Mouse (Mus musculus) CH12.LX (cell line): ENCODE measurements around the gene Dnajc1. TPM values are rescaled to one million over a fixed set of nuclear protein-coding genes. Genes with fewer than 3 reads are reported as not detected.

ENCODE experiments used
- DNase-seq: peaks from one replicate; pipeline ENCODE4 v3.0.0-alpha.2; 2013; ENCODE audit errors: extremely low read depth
- H3K27ac ChIP-seq: 2 replicates; pipeline ENCODE4 v1.5.1; 2012; ENCODE audit warnings: low read depth, mild to moderate bottlenecking, control low read depth, moderate library complexity; ENCODE audit not compliant: insufficient read depth
- H3K27me3 ChIP-seq: replicated peaks from 2 replicates; pipeline ENCODE3; 2012; ENCODE audit warnings: inconsistent platforms
- H3K36me3 ChIP-seq, 2 experiments: replicated peaks in 1 of 2; 2 replicates each; pipeline versions ENCODE3 to v1.6.1; 2012; ENCODE audit warnings: inconsistent platforms in 1 of 2, low read length in 1 of 2, mild to moderate bottlenecking in 1 of 2, mixed read lengths in 1 of 2, moderate library complexity in 1 of 2; ENCODE audit not compliant: control insufficient read depth in 1 of 2, insufficient read depth in 1 of 2
- H3K4me1 ChIP-seq, 2 experiments: 2 replicates each; pipeline ENCODE4 v1.6.1; 2012; ENCODE audit warnings: inconsistent platforms in 1 of 2, moderate library complexity in 1 of 2; ENCODE audit not compliant: insufficient read depth in 2 of 2, control insufficient read depth in 1 of 2
- H3K4me2 ChIP-seq: 2 replicates; pipeline ENCODE4 v1.6.1; 2012; ENCODE audit warnings: low read depth, mild to moderate bottlenecking, control low read depth; ENCODE audit not compliant: poor library complexity, insufficient read depth, severe bottlenecking
- H3K4me3 ChIP-seq, 3 experiments: fragments of 150-350 bp in 1 of 3; sonication (generic) in 1 of 3; replicated peaks in 1 of 3; 2 replicates each; pipeline versions ENCODE3 to v1.5.1; 2011 to 2012; ENCODE audit warnings: low read depth in 2 of 3, low read length in 2 of 3, mild to moderate bottlenecking in 2 of 3, moderate library complexity in 2 of 3, control low read depth in 1 of 3, improper control_type of control experiment in 1 of 3, inconsistent platforms in 1 of 3, mixed read lengths in 1 of 3; ENCODE audit not compliant: poor library complexity in 1 of 3
- H3K79me2 ChIP-seq: replicated peaks from 2 replicates; pipeline ENCODE4 v1.6.1; 2012; ENCODE audit warnings: mild to moderate bottlenecking, moderate library complexity; ENCODE audit not compliant: control insufficient read depth, poor library complexity, insufficient read depth, severe bottlenecking; ENCODE audit errors: extremely low read depth
- H3K9ac ChIP-seq: 2 replicates; pipeline ENCODE4 v1.6.1; 2012; ENCODE audit warnings: low read depth, mild to moderate bottlenecking, control low read depth, moderate library complexity; ENCODE audit not compliant: insufficient read depth
- H3K9me3 ChIP-seq: replicated peaks from 2 replicates; pipeline ENCODE3; 2012; ENCODE audit warnings: low read length, inconsistent platforms, mixed read lengths
- CTCF ChIP-seq, 2 experiments: IDR thresholded peaks in 1 of 2; conservative IDR thresholded peaks in 1 of 2; 2 replicates each; pipeline ENCODE4 v1.5.1; 2011 to 2012; ENCODE audit warnings: low read depth in 2 of 2, low read length in 2 of 2, improper control_type of control experiment in 1 of 2, inconsistent platforms in 1 of 2, mild to moderate bottlenecking in 1 of 2, moderate library complexity in 1 of 2
- E2F4 ChIP-seq: IDR thresholded peaks from 2 replicates; pipeline ENCODE4 v1.6.1; 2011; ENCODE audit warnings: low read depth, low read length, improper control_type of control experiment; ENCODE audit not compliant: insufficient replicate concordance
- EP300 ChIP-seq: IDR thresholded peaks from 2 replicates; pipeline ENCODE4 v1.6.1; 2011; ENCODE audit warnings: low read length, improper control_type of control experiment
- JUN ChIP-seq: IDR thresholded peaks from 2 replicates; pipeline ENCODE4 v1.6.1; 2011; ENCODE audit warnings: low read depth, mild to moderate bottlenecking, low read length, improper control_type of control experiment, moderate library complexity; ENCODE audit not compliant: insufficient read depth
- MAFK ChIP-seq: IDR thresholded peaks from 2 replicates; pipeline ENCODE4 v1.6.1; 2011; ENCODE audit warnings: low read length, improper control_type of control experiment; ENCODE audit not compliant: insufficient replicate concordance
- MAX ChIP-seq: IDR thresholded peaks from 2 replicates; pipeline ENCODE4 v1.6.1; 2011; ENCODE audit warnings: low read length, improper control_type of control experiment
- MAZ ChIP-seq: IDR thresholded peaks from 2 replicates; pipeline ENCODE4 v1.6.1; 2012; ENCODE audit warnings: low read depth, mild to moderate bottlenecking, inconsistent platforms, low read length, improper control_type of control experiment, moderate library complexity
- MEF2A ChIP-seq: IDR thresholded peaks from 2 replicates; pipeline ENCODE4 v1.6.1; 2014; ENCODE audit warnings: low read depth, mild to moderate bottlenecking, inconsistent platforms, low read length, improper control_type of control experiment, borderline replicate concordance
- PAX5 ChIP-seq: IDR thresholded peaks from 2 replicates; pipeline ENCODE4 v1.6.1; 2012; ENCODE audit warnings: low read length, inconsistent platforms, mixed read lengths
- RAD21 ChIP-seq: IDR thresholded peaks from 2 replicates; pipeline ENCODE4 v1.6.1; 2011; ENCODE audit warnings: low read depth, mild to moderate bottlenecking, low read length, improper control_type of control experiment, moderate library complexity
- SIN3A ChIP-seq: IDR thresholded peaks from 2 replicates; pipeline ENCODE4 v1.6.1; 2012; ENCODE audit warnings: low read length, improper control_type of control experiment, inconsistent platforms
- SMC3 ChIP-seq: IDR thresholded peaks from 2 replicates; pipeline ENCODE4 v1.6.1; 2011; ENCODE audit warnings: low read depth, low read length, improper control_type of control experiment
- USF1 ChIP-seq: IDR thresholded peaks from 2 replicates; pipeline ENCODE4 v1.6.1; 2014; ENCODE audit warnings: low read depth, mild to moderate bottlenecking, inconsistent platforms, low read length, improper control_type of control experiment
- USF2 ChIP-seq: conservative IDR thresholded peaks from 2 replicates; pipeline ENCODE4 v1.6.1; 2011; ENCODE audit warnings: low read depth, low read length, improper control_type of control experiment
- dilution Hi-C: fragments of 300-500 bp; cut with MboI; formaldehyde crosslinking; loops from 2 replicates; pipeline ENCODE4 v1.14.3; 2020; ENCODE audit warnings: low sequenced_read_pairs; ENCODE audit not compliant: extremely low pct_unique_long_range_greater_than_20kb, extremely low pct_ligation_motif_present
- in situ Hi-C: fragments of 300-500 bp; cut with MboI; formaldehyde crosslinking; loops from 3 replicates; pipeline ENCODE4 v1.14.3; 2019; ENCODE audit warnings: low sequenced_read_pairs, low pct_ligation_motif_present, low pct_unique_long_range_greater_than_20kb, mixed read lengths
- polyA plus RNA-seq: library from polyadenylated mRNA; unstranded; fragments of >175 nt; gene quantifications from 2 replicates; pipeline ENCODE4 v1.2.1, GENCODE M21; 2012; ENCODE audit warnings: low read depth; ENCODE audit not compliant: insufficient read length
- total RNA-seq, 2 experiments: library from RNA; depleted of rRNA; stranded (reverse); fragments of 300-350 nt in 1 of 2; fragments of >200 nt in 1 of 2; gene quantifications; 2 replicates each; pipeline ENCODE4 v1.2.3; 2012 to 2014

Gene Dnajc1
- total and polyA plus RNA-seq, 3 experiments: 13.5 to 32.9 (median 17.1) TPM

- Histone ChIP-seq H3K36me3 (peaks cover 7 to 27% of the 10 kb centered on the region in 2 experiments), H3K4me3 (no peak overlapping the region), H3K27ac (no peak overlapping the region), H3K27me3 (no peaks in the 10 kb centered on the region), H3K4me2 (no peak overlapping the region), H3K9me3 (no peaks in the 10 kb centered on the region), H3K79me2 (no peaks in the 10 kb centered on the region)
- dilution Hi-C loops: no loop called here
- no peak for TF ChIP-seq SMC3
- TF ChIP-seq SIN3A: no peak
- no peak for TF ChIP-seq MAFK
- TF ChIP-seq USF1: no peak
- TF ChIP-seq RAD21: no peak
- TF ChIP-seq MAZ: no peak
- TF ChIP-seq, all 38 proteins: peak for 0
- DNase-seq: no peak
- Histone ChIP-seq H3K9ac (no peak overlapping the region), H3K4me1 (peaks cover 3 to 20% of the 10 kb centered on the region in 2 experiments; a peak in 3 of 4 replicates)
- in situ Hi-C loops: no loop called here
Measured at GRCm38 (mm10) chr2:18228486-18229062, 164.1 kb downstream of the Dnajc1 start.

DNA sequence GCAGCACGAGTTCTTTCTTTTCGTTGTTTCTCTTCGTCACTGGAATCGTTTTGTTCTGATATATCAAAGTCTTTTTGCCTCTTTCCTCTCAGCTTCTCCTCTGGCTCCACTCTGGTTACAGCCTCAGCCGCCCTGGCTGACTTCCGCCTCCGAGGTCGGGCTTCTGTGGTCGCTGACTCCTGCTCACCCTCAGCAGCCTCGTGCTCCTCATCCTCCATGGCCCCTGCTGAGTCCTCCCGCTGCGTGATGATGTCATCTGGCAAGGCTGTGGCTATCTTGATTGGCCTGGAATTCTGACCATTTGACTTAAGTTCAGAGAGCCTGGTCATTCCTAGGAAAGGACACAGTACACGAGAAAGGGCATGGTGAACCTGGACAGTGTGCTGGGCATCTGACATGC, 173.1 kb downstream of the Dnajc1 start:
- no peak for TF ChIP-seq MAFK
- TF ChIP-seq E2F4: no peak
- TF ChIP-seq JUN: no peak
- no peak for TF ChIP-seq PAX5
- no peak for TF ChIP-seq MAX
- TF ChIP-seq EP300: no peak
- TF ChIP-seq CTCF (conservative IDR thresholded peaks at IDR 0.05 in 1 of 2, IDR thresholded peaks at IDR 0.05 in 1 of 2; ENCODE audit: low read depth in 2 of 2, low read length in 2 of 2): no peak
- no peak for TF ChIP-seq MEF2A
- no peak for TF ChIP-seq RAD21
- TF ChIP-seq USF2: no peak

More for the DNA sequence above, 173.1 kb downstream of the Dnajc1 start:
- no peak for DNase-seq
- H3K4me2 ChIP-seq: no peak overlapping the region
- no peaks in the 10 kb centered on the region for H3K79me2 ChIP-seq
- H3K4me1 ChIP-seq: peaks cover 8 to 19% of the 10 kb centered on the region in 2 experiments
- dilution Hi-C loops: no loop called here
- no peaks in the 10 kb centered on the region for H3K27me3 ChIP-seq
- H3K9ac ChIP-seq: no peak overlapping the region
- in situ Hi-C loops: no loop called here
- H3K36me3 ChIP-seq: peaks cover 42 to 72% of the 10 kb centered on the region in 2 experiments
- H3K9me3 ChIP-seq: no peaks in the 10 kb centered on the region
- 0 out of 2 replicates have a peak overlapping the region, but pooled peaks have one; percentile 24 for H3K27ac ChIP-seq
- no peak overlapping the region for H3K4me3 ChIP-seq
